Mouse (Mus musculus) right cerebral cortex, postnatal 10 days (tissue): ENCODE measurements around the gene Adam30.
"Not testable (repeated sequence)": the region's sequence is repeated elsewhere in the genome, so short reads cannot be mapped to it uniquely, and the experiment has no call there.

Source experiments
- DNase-seq, 2 experiments: peaks; one replicate each; pipeline ENCODE4 v3.0.0; 2021; ENCODE audit warnings: low spot score in 2 of 2

The Adam30 gene

GRCm38 (mm10) chr3:98160330-98160729 lies at the start of gene Adam30:
TSS of gene Adam30 (plus strand) at chr3:98160630.
- DNase-seq: no peak

DNA sequence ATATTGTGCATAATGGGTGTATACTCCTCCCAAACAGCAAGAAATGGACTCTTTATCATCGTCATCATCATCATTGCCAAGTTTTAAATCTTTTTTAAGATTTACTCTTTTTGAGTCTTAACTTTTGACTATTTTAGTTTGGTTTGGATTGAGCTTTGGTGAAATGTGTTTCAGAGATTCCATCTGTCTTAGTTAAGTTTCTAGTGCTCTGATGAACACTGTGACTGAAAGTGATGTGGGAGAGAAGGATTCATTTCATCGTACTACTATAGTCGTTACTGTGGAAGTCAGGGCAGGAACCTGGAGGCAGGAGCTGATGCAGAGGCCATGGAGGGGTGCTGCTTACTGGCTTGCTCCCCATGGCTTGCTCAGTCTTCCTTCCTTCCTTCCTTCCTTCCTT lies 42.2 kb upstream of the Adam30 start:
- no peak for DNase-seq

DNA sequence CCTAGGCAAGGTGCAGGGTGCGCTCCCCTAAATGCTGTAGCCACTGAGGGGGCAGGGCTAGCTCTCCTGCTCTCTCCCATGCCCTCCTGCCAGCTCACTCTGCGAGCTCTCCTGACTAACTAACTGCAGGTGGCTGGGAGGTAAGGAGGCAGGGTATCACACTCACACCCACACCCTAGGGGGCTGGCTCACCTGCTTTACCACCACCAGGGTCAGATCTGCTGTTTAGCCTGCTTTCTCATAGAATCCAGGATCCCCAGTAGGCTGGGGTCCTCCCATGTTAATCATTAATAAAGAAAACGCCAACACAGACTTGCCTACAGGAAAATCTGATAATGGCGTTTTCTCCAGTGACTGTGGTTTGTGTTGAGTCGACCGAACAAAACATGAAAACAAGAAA lies 41.1 kb upstream of the Adam30 start:
- DNase-seq: no peak

DNA sequence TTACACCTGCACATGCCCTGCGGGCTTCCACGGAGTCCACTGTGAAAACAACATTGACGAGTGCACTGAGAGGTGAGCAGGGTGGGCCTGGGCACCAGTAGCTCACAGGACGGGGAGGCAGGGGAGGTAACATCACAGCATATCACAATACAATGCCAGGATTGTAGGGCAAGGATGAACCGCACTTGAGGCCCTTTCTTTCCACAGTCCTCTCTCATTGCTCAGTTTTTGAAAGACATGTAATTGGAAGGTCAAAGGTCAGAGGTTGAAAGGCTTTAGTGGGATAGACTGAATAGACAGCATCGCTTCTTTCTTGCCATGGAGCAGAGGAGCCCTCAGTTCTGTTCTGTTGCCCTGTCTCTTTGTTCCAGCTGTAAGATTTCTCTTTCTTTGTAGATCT lies 39.5 kb upstream of the Adam30 start:
- DNase-seq: no peak

- no peak for DNase-seq
Measured at GRCm38 (mm10) chr3:98127775-98128174, 32.7 kb upstream of the Adam30 start.

GRCm38 (mm10) chr3:98128716-98129115 lies 31.7 kb upstream of the Adam30 start:
- no peak for DNase-seq

DNA sequence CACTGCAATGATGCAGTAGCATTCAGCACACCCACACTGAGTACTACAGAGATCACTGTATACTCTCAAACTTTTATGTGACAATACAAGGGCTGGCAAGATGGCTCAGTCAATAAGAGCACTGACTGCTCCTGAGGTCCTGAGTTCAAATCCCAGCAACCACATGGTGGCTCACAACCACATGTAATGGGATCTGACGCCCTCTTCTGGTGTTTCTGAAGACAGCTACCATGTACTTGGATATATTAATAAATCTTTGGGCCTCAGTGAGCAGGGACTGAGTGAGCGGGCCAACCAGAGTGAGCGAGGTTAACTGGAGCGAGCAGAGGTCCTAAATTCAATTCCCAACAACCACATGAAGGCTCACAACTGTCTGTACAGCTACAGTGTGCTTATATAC lies 28.3 kb upstream of the Adam30 start:
- DNase-seq: not testable (repeated sequence)

GRCm38 (mm10) chr3:98132636-98133035 lies 27.8 kb upstream of the Adam30 start:
- no peak for DNase-seq

DNA sequence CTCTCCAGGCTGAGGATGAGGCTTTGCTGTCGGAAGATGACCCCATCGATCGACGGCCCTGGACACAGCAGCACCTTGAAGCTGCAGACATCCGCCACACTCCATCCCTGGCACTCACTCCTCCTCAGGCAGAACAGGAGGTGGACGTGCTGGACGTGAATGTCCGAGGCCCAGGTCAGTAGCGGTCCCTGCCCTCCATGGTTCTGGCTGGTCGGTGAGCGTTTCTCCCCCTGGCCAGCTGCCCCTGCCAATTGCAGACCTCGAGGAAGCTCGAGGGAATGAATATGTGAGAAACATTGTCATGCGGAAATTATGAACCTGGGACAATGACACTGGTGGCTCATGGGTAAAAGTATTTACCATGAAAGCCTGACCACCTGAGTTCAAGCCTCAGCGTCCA lies 19.0 kb upstream of the Adam30 start:
- DNase-seq: no peak

- no peak for DNase-seq
Measured at GRCm38 (mm10) chr3:98142862-98143261, 17.6 kb upstream of the Adam30 start.

DNA sequence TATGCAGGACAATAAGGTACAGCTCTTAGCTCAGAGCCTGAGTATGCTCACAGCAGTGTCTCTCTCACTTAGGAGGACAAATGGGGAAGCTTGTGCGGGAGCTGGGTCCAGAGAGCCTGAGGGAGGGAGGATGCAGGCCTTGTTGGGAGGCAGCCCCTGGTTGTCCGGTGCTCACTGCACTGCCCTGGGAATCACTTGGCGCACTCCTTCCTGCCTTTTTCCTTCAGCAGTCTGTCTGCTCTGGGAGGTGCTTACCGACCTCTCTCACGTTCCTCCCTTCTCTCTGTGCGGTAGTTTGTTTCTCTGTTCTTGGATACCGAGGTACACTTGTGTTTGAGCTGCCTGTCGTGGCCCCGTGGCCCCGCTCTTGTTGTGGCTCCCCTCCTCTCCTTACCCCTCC lies 15.2 kb upstream of the Adam30 start:
- DNase-seq: no peak

DNA sequence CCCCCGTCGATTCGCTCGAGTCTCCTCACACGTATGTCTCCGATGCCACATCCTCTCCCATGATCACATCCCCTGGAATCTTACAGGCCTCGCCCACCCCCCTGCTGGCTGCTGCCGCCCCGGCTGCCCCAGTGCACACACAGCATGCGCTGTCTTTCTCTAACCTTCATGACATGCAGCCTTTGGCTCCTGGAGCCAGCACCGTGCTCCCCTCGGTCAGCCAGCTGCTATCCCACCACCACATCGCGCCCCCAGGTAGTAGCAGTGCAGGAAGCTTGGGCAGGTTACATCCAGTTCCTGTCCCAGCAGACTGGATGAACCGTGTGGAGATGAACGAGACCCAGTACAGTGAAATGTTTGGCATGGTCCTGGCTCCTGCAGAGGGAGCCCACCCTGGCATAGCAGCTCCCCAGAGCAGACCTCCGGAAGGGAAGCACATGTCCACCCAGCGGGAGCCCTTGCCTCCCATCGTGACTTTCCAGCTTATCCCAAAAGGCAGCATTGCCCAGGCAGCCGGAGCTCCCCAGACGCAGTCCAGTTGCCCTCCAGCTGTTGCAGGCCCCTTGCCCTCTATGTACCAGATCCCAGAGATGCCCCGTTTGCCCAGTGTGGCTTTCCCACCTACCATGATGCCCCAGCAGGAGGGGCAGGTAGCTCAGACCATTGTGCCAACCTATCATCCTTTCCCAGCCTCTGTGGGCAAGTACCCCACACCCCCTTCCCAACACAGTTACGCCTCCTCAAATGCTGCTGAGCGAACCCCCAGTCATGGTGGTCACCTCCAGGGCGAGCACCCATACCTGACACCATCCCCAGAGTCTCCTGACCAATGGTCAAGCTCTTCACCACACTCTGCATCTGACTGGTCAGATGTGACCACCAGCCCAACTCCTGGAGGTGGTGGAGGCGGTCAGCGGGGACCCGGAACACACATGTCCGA lies 13.7 kb upstream of the Adam30 start:
- DNase-seq: no peak

- no peak for DNase-seq
Measured at GRCm38 (mm10) chr3:98147706-98148105, 12.7 kb upstream of the Adam30 start.

- no peak for DNase-seq
Measured at GRCm38 (mm10) chr3:98149881-98150280, 10.5 kb upstream of the Adam30 start.

GRCm38 (mm10) chr3:98151016-98151415 lies 9.4 kb upstream of the Adam30 start:
- DNase-seq: no peak

- DNase-seq: no peak
Measured at GRCm38 (mm10) chr3:98153460-98153859, 7.0 kb upstream of the Adam30 start.

DNA sequence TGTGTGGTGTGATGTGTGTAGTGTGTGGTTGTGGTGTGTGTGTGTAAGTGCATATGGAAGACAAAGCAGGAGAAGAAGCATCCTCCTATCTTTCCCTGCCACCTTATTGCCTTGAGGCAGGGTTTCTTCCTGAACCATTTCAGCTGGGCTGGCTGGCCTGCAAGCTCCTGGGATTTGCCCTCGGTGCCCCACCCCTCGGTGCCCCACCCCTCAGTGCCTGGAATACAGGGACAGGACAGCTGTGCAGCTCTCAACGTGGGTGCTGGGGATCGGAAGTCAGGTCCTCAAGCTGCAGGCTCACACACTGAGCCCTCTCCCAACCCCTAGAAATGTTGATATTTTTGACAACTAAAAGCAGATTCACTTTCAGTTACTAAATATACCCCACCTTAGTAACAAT lies 4.3 kb upstream of the Adam30 start:
- no peak for DNase-seq

DNA sequence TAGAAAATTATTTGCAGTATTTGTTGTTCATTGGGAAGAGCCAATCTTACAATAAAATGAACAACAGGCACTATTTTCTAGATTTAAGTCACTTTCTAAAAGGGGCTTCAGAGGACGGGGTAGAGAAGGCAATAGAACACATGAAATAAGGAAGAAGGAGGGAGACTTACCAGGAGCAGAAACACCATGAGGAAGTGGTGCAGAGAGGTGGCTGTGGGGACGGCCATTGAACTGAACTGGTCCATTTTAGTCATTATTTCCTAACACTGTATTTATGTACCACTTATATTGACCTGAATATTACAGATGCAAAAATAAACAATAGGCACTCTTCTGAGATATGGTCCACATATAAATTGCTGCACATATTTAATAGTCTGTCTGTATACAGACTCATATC lies 3.4 kb upstream of the Adam30 start:
- no peak for DNase-seq

- no peak for DNase-seq
Measured at GRCm38 (mm10) chr3:98157585-98157984, 2.8 kb upstream of the Adam30 start.

DNA sequence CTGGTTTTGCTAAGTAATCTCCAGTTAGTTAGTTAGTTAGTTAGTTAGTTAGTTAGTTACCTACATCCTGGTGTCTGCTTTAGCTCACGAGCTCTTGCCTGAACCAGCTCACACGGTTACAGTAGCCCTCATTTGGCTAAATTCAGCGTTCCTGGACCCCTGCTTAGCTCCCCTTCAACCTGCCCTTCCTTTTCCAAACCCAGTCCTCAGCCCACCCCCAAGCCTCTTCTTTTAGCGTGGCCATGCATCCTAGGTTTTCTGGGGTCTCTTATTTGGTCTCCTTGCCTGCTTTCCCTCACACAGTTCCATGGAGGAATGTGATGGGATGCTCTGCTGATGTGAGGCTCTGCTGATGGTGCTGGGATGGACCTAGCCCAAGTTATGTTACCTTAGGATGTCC lies 1.8 kb upstream of the Adam30 start:
- DNase-seq: no peak

GRCm38 (mm10) chr3:98159289-98159688 lies 1.1 kb upstream of the Adam30 start:
- no peak for DNase-seq

GRCm38 (mm10) chr3:98178340-98178739 lies 17.9 kb downstream of the Adam30 start:
- peak; percentile 80 for DNase-seq

GRCm38 (mm10) chr3:98180805-98181204 lies 20.4 kb downstream of the Adam30 start:
- DNase-seq: peak; percentile 60 to 61
